Mouse (Mus musculus) CD8-positive naive resting alpha-beta T cell, adult 2 months (primary cell): ENCODE measurements around the gene Pemt.

Experiments
- DNase-seq, 2 experiments: peaks; one replicate each; pipeline ENCODE4 v3.0.0; 2022; ENCODE audit warnings: low read depth in 2 of 2, low spot score in 2 of 2

The Pemt gene

GRCm38 (mm10) chr11:60046058-60046735 lies at the start of gene Pemt:
Gene Pemt (minus strand): TSS chr11:60046489.
- peak; percentile 87 to 94 for DNase-seq

GRCm38 (mm10) chr11:60094909-60095810 lies 48.9 kb upstream of the Pemt start:
- no peak for DNase-seq

DNA sequence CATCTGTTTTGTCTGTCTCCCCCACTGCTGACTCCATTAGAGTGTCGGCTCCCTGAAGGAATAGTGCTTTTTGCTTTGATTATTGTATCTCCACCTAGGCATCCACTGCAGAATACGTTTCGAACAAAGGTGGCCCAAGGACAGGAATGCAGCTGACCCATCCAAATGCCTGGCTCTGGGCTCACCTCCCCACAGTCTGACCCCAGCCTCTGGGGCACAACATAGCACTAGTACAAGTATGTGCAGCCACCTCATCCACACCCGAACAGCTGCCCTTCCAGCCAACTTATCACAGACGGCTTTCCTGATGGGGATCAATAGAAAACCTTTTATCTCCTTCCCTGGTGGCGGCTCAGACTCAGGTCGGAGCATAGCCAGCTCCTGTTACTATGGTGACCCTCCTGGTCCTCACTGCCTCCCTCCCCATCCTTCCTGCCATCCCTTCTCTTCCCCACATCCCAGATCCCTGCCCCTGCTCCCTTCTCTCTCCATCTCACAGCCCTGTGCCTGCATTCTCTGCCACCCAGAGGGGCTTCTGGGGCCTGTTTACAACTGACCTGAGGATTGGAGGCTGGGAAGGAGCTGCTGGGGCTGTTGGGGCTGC lies 47.8 kb upstream of the Pemt start:
- no peak for DNase-seq

DNA sequence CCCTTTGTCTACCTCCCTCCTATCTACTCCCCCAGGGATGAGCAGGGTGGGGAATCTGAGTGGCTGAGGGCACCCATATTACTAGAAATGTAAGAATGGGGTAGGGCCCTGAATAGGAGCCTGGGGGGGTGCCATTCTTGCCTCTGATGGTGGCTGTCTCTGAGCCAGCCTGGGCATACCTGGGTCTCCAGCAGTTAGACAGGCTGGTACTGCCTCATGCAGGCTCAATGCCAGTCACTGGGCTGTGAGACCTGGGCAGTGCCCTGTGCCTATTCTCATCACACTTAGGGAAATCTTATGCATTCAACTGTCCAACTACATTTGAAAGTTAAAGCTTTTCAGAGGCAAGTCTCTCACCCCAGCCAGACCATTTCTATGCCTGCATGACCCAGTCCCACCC lies 46.9 kb upstream of the Pemt start:
- no peak for DNase-seq

GRCm38 (mm10) chr11:60091422-60091761 lies 45.1 kb upstream of the Pemt start:
- no peak for DNase-seq

GRCm38 (mm10) chr11:60090696-60091421 lies 44.6 kb upstream of the Pemt start:
- DNase-seq, result no peak

GRCm38 (mm10) chr11:60088947-60089346 lies 42.7 kb upstream of the Pemt start:
- DNase-seq, result no peak

GRCm38 (mm10) chr11:60086676-60087075 lies 40.4 kb upstream of the Pemt start:
- DNase-seq, result no peak

DNA sequence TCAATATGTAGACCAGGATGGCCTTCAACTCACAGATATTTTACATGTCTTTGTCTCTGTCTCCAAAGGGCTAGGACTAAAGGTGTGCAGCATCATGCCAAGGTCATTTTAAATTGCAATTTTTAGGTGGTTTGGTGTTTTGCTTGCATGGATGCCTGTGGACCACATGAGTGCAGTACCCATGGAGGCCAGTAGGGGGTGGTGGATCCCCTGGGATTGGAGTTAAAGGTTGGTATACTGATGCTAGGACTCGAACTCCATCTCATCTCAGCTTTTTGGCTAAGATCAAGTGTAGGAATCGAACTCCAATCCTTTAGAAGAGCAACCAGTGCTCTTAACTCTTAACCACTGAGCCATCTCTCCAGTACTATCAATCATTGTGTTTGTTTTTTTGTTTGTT lies 38.3 kb upstream of the Pemt start:
- DNase-seq, result peak; percentile 63 to 68

DNA sequence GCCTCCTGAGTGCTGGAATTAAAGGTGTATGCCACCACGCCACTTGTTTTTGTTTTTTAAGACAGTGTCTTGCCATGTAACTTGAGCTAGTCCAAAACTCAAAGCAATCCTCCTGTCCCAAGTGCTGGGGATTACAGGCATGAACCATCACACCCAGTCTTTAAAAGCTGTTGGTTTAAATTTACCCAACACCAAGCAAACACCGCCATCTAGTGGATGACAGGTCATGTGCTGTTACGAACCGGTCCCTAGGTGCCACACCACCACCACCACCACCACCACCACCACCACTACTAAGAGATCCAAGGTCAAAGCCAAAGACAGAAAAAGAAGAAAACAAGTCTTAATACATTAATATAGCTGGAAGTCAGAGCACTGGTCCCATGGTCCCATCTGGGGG lies 30.5 kb upstream of the Pemt start:
- peak; percentile 60 to 74 for DNase-seq

DNA sequence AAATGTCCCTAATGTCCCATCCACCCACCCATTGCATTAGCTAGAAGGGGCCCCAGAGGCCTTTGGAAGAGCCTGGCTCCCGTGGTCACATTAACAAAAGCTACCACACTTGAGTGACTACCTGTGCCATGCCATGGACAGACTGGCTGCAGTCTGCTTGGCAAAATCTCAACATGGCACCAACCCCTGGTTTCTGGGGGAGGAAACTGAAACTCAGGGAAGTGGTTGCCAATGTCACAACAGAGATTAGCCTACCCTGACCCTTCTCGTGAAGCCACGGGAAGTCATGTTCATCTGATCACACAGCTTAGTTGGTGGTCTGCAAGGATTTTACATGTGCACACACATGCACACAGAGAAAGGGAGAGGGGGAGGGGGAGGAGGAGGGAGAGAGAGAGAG lies 29.9 kb upstream of the Pemt start:
- no peak for DNase-seq

DNA sequence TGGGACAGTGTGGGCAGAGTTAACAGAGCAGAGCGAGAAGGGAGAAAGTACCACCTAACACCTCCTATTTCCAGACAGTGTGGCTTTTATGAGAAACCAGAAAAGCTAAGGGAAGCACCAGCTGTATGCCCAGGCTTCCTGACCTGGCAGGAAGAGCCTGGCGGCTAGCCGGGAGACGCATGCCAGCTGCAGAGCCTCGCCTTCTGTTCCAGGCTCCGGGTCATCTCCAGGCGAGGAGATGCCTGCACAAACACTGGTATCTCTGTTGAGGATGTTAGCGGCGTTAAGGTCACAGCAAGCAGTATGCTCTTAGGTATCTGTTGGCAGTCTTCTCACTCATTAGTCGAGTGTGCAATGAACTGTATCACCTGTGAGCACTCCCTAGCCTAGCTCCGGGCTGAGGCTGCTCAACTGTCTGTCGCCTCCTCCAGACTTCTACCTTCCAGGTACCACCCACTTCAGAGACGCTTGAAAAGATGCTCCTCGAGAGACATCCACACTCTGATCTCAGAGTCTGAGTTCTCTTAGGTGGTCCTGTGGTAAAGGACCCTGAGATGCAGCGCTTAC lies 27.7 kb upstream of the Pemt start:
- no peak for DNase-seq

- DNase-seq, result no peak
Measured at GRCm38 (mm10) chr11:60073121-60073520, 26.8 kb upstream of the Pemt start.

DNA sequence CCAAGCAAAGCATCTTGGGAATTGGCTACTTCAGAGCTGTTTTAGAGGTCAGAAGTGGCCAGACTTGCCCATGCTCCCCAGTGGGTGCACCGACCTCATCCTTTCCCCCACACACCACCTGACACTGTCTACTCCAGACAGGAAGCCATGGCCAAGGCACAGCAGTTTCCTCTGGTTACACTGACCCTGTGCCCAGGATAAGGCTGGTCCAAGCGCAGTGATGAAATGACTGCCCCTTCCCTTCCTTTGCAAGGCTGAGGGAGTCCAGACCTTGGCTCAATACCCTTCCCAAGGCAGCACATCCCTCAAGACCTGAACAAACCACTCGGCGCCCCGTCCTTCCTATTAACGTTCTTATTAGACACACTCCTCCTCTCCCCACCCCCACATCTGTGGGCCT lies 24.9 kb upstream of the Pemt start:
- DNase-seq, result no peak

- peak; percentile 30 to 57 for DNase-seq
Measured at GRCm38 (mm10) chr11:60070599-60070998, 24.3 kb upstream of the Pemt start.

DNA sequence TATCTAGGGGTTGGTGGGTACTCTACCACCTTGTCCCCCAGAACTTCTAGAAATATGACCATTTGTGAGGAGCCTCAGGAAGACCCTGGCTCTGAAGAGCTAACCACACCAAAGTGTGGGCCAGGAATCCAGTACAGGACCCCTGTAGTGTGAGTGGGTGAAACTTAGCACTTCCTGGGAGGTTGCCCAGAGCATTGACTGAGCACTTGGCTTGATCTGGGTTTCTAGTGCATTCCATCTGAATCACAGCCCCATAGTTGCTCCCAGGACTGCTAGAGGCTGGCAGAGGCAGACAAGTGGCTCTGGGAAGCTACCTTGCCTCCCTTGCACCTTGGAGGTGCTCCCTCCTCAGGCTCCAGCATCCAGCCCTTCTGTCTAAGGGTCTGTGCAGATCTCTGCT lies 22.3 kb upstream of the Pemt start:
- DNase-seq, result no peak

DNA sequence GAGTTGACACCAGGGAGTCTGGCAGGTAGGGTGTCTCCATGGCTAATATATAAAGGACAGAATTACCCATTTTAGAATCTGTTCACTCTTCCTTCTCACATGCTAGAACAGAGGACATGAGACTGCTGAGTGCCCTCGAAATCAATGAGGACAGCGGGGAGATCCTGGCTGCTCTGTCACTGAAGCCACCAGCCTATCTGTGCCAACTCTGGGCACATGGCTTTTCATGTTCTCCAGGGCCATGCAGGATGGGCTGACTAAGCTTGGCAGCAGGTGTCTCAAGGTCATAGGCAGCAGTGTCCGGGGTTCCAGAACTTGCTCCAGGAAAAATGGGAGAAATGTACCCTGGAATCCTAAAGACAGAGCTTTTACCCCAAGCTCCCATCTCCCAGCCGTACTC lies 21.4 kb upstream of the Pemt start:
- no peak for DNase-seq

GRCm38 (mm10) chr11:60065267-60065666 lies 19.0 kb upstream of the Pemt start:
- no peak for DNase-seq

- DNase-seq, result no peak
Measured at GRCm38 (mm10) chr11:60061504-60062006, 15.3 kb upstream of the Pemt start.

GRCm38 (mm10) chr11:60060026-60060425 lies 13.7 kb upstream of the Pemt start:
- no peak for DNase-seq

- DNase-seq, result no peak
Measured at GRCm38 (mm10) chr11:60058441-60058840, 12.2 kb upstream of the Pemt start.
